Mouse (Mus musculus) layer of hippocampus, adult 18-20 months (tissue): ENCODE data around the gene Slc7a11. TPM values are rescaled to one million over a fixed set of nuclear protein-coding genes. Genes with fewer than 3 reads are reported as not detected.

ENCODE experiments used
- DNase-seq, 2 experiments: peaks; one replicate each; pipeline ENCODE4 v3.0.0; 2022; ENCODE audit warnings: low spot score in 2 of 2
- total RNA-seq, 2 experiments: library from RNA; stranded (reverse); gene quantifications; 2 replicates each; pipeline ENCODE4 v1.2.3; 2021

Gene Slc7a11
- total RNA-seq, 2 experiments from 2014 or later = 23.4 to 24.0 TPM

GRCm38 (mm10) chr3:50307339-50308327 is 135.8 kb downstream of the Slc7a11 start:
- peak in 1 of 2 experiments; percentile 7 for DNase-seq

DNA sequence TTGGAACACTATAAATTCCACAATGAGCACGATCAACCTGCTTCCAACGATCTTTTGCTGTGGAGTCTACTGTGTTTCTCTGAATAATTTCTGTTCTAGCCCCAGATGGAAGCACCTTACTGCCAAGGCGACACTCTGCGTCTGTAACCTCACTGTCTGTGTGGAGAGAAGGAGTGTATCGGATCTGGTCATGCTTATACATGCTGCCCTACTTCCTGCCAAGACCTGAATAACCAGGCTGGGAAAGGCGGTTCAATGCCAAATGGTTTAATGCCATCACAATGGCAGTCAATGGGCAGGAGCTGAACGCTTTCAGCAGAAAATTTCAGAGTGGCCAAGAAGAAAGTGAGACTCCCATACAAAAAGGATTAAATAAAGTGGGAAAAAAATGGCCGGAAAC is 137.1 kb downstream of the Slc7a11 start:
- no peak for DNase-seq

GRCm38 (mm10) chr3:50304137-50304536 is 139.3 kb downstream of the Slc7a11 start:
- DNase-seq = peak in 1 of 2 experiments; percentile 38

DNA sequence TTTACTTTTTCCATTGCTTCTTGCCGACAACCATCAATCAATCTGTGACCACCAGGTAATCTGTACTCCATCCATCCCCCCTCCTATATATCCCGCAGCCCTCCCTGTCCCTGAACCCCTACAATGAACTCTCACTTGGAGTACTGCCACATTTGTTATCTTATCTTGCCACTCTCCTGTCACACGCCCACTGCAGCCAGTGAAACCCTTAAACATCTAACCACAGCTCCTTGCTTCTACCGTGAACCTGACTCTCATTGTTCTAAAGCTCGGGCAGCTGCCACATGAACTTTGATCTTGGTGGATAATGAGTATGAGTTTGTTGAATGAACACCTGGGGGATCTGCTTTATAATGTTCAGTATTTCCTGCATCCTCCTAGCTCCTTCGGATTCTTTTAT is 140.8 kb downstream of the Slc7a11 start:
- DNase-seq = no peak

GRCm38 (mm10) chr3:50300952-50301303 is 142.5 kb downstream of the Slc7a11 start:
- DNase-seq = peak; percentile 29 to 76

GRCm38 (mm10) chr3:50300002-50300951 is 143.1 kb downstream of the Slc7a11 start:
- DNase-seq = no peak

DNA sequence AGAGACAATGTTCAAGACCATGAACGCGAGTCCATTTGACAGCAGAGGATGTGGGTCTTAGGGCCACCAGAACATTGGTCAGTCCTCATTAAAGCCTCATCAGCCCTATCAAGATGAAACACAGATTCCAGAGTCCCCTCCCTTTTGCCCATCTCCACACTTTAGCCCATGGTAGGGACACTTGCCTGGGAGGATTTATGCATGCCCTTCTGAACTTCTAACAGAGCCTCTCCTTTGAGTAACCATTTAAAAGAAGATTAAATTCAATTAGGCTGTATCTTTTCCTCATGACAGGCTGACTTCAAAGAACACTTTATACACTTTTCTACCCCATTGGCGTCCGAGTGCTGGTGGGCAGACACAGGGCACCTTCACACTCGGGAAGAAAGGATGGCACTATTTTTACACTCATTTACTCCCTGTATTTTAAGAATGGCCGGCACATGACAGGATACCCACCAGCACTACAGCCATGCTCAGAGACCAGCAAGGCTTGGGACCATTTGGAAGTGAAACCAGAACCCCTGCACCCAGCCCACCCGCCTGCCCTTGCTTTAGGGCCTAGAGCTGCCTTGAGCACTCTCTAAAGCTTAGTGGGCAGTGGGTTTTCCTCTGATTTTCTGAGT is 144.9 kb downstream of the Slc7a11 start:
- DNase-seq = no peak

- no peak for DNase-seq
Measured at GRCm38 (mm10) chr3:50296956-50297355, 146.5 kb downstream of the Slc7a11 start.

- no peak for DNase-seq
Measured at GRCm38 (mm10) chr3:50275023-50275422, 168.4 kb downstream of the Slc7a11 start.

DNA sequence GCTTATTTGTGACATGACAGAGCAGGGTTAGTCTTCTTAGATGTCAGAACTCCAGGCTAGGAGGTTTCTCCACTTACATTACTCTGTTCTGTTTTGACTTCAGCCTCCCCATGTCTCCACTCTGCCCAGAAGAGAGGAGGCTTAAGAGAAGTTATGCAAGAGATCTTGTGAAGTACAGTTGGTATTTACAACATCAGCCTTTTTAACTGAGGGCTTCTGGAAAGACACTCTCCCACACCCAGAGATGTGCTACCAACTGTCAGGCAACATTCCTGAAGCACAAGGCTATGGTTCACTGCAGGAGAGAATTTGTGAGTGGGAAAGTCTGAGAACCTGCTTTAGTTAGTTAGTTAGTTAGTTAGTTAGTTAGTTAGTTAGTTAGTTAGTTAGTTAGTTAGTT is 171.2 kb downstream of the Slc7a11 start:
- DNase-seq = no peak

DNA sequence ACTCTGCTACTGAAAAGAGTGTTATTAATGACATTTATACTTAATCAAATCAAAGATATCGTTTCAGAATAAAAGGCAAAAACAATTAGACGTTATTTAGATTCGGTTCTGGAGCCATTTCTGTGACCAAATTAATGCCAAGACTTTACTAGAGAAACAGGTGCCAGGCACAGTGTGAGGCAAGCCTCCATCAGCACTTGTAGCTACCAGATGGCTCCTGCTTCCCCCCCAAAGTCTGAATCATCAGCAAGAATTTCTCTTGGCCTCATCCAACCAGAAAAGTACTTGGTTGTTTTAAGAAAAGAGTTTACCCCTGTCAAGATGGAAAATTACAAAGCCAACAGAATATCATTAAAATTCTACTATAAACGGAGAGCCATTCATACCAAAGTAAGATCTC is 173.7 kb downstream of the Slc7a11 start:
- peak; percentile 22 to 73 for DNase-seq

- no peak for DNase-seq
Measured at GRCm38 (mm10) chr3:50262547-50263087, 180.8 kb downstream of the Slc7a11 start.

DNA sequence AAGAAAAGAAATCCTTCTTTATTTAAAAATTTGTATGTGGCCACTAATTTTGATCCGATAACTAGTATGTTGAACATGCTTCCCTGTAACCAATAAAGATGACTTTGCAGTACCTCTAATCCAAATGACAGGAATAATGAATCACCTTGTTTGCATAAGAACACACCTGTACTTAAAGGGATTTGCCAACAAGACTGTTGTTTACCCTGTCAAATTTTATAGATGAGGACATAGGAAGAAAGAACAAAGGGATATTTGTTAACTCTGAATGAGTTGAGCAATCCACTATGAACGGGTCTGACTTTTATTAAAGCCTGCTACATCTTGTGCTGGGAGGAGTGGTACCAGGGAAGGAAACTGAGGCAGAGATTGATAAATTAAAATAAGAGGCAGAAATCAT is 181.3 kb downstream of the Slc7a11 start:
- no peak for DNase-seq

DNA sequence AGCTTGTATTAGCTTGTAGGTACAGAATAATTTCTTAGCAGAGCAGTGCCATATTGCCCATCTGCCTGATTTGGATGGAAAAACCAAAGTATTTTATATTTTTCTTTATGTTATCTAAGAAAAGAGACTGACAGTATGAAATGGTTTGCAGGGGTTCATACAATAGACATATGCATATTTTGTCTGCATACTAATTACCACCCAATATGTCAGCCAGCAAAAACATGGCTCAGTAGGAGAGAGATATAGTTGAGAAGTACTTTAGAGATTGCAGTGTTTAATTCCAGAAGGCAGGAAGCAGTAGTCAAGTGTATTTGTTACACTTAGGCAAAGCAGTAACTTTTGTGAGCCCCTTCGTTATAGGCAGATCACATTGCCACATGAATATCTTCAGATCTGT is 182.7 kb downstream of the Slc7a11 start:
- no peak for DNase-seq

- DNase-seq = no peak
Measured at GRCm38 (mm10) chr3:50258852-50259251, 184.6 kb downstream of the Slc7a11 start.

DNA sequence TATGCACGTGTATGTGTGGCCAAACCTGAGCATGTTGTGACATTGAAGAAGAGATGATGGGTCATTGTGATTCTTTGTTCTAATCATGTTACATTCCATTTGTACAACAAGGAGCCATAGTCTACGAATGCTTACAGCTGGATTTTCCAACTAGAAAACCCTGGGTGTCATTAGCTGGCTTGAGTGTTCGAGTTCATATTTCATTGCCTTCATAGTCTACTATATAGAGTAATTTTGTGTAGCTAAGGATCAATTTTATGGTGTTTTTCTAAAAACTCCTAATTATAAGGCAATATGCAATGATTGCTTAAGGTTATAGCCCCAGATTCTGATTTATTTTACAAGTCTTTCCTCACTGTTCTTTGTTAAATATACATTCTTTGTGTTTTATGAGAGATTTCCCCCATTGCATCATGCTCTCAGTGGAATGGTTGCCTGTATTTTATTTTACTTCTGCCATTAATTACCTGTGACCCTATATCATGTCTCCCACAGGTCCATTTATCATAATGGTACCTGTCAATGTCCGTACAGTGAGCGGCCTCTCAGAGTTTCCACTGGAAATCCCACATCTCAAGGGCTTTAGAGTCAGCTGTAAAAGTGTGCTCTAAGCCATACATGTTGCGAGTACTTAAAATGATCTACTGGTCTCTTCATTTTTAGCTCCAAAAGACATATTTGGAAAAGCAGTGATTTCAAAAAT is 193.7 kb downstream of the Slc7a11 start:
- no peak for DNase-seq

- no peak for DNase-seq
Measured at GRCm38 (mm10) chr3:50235990-50236389, 207.4 kb downstream of the Slc7a11 start.

DNA sequence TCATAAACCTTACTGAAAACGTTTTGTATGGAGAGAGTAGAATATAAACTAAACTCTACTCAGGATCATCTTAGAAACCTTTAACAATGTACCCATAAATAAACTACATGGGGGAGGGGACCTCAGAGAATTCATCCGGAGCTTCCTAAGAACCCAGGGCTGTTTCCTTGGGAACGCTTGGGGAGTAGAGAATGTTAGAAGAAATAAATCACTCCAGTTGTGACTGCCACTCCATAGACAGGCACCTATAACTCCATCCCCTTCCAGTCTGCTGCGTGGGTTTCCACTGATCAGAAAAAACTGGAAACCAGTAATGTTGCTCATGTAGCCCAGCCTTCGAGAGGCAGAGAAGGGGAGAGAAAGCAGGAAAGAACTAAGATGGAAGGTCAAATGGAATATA is 210.3 kb downstream of the Slc7a11 start:
- no peak for DNase-seq

DNA sequence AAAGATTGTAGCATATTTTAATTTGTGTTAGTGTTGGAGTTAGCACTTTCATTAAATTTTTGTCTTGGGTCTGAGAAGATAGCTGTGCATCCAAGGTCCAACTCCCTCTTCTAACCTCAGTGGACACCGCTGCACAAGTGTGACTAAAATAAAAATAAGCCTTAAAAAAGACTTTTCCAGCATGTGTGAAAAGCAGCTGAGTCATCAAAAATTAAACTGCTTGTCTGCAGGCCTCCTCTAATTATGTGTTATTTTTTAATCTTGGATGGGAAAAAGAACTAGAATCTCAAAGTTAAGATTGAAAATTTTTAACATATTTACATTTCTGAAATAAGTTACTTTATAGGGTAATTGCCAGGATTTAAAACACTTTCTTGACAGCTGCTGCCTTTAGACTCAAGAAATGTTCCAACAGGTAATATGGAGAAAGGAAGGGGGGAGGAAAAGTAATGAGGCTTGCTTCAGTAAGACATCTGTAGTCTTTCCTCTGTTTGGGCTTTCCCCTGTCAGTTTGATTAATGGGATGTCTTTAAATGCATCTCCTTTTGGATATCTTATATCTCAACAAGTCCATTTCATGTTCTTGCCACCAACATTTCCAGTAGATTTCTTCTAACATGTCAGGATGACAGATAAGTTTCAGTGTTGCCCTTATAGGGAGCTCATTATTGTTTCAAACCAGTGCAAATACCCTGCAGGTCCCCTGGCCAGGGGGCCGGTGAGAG is 218.9 kb downstream of the Slc7a11 start:
- DNase-seq = no peak

DNA sequence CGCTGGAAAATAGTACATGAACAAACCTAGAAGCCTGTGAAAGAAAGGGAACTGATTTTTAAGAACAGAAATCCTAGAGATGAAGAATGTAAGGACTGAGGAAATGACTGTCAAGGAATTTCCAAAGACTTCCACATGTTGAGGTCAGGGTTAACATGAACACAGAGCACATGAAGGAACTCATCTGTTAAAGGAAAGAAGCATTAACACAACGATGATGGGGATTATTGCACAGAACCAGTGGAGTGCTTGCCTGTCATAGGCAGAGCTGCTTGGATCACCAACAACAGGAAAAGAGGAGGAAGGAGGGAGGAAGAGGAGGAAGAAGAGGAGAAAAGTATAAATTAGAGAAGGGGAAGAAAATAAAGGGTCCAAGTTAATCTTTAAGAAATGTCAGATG is 223.0 kb downstream of the Slc7a11 start:
- no peak for DNase-seq
